In genomic region chr3:30105194-30105823, GRCm38 (mm10) we compare ENCODE assay signal across 8 mouse cellular contexts.
DNase-seq lines count a peak whose midpoint lies in the region; ATAC-seq and TF ChIP-seq lines count a peak whose summit lies in the region.

No protein-coding gene starts in this region.

- no peak for ATAC-seq in hindbrain, embryonic 12.5 days (ENCODE audit: low FRiP score)
- ATAC-seq in hindbrain, postnatal 0 days = no peak
- peak; percentile 43; the same call in 1 of the 2 replicates for ATAC-seq in heart, embryonic 14.5 days (ENCODE audit: insufficient number of reproducible peaks, insufficient read depth, low FRiP score, low read depth)

- H3K27ac ChIP-seq in hindbrain, embryonic 12.5 days = no peak overlapping the region; the same call in 1 of the 2 replicates
- no peak overlapping the region for H3K27ac ChIP-seq in hindbrain, postnatal 0 days
- peak overlapping the region; percentile 81 to 86 for H3K27ac ChIP-seq in heart, embryonic 14.5 days (replicated peaks in 1 of 2; ENCODE audit: control insufficient read depth in 1 of 2, insufficient read depth in 1 of 2, low read depth in 2 of 2, low read length in 2 of 2)

- no peak for DNase-seq in hindbrain, postnatal 0 days (ENCODE audit: low spot score)
- peak; percentile 55 to 60 for DNase-seq in kidney, postnatal 4 days
- DNase-seq in left cerebral cortex, adult 18-20 months (ENCODE audit: low spot score in 2 of 2) = no peak
- no peak for DNase-seq in testis, postnatal 10 days (ENCODE audit: low spot score)
- DNase-seq in left cerebral cortex, adult 9 months (ENCODE audit: low spot score in 2 of 2) = no peak

- H3K4me1 ChIP-seq in hindbrain, embryonic 12.5 days = no peaks in the 10 kb centered on the region
- H3K4me1 ChIP-seq in hindbrain, postnatal 0 days (ENCODE audit: insufficient read depth, low read length) = no peaks in the 10 kb centered on the region
- peaks cover 7% of the 10 kb centered on the region in 2 experiments; a peak in 3 of 4 replicates for H3K4me1 ChIP-seq in heart, embryonic 14.5 days (ENCODE audit: control insufficient read depth in 2 of 2, insufficient read depth in 2 of 2, low read length in 2 of 2)

- TF ChIP-seq CTCF in hindbrain, postnatal 0 days (IDR thresholded peaks at IDR 0.05; ENCODE audit: low read depth) = no peak

- no peak for TF ChIP-seq POLR2A in myocyte (IDR thresholded peaks at IDR 0.05; ENCODE audit: insufficient read length, low read depth)

- no peaks in the 10 kb centered on the region for H3K79me2 ChIP-seq in myocyte (ENCODE audit: control insufficient read depth, insufficient read depth)

- no peaks in the 10 kb centered on the region for H3K36me3 ChIP-seq in hindbrain, embryonic 12.5 days
- H3K36me3 ChIP-seq in hindbrain, postnatal 0 days (ENCODE audit: insufficient read depth, low read length) = no peaks in the 10 kb centered on the region
- no peaks in the 10 kb centered on the region for H3K36me3 ChIP-seq in heart, embryonic 14.5 days (ENCODE audit: control insufficient read depth, insufficient read depth, low read length)
- no peaks in the 10 kb centered on the region for H3K36me3 ChIP-seq in myocyte (ENCODE audit: control insufficient read depth, insufficient read depth)

- H3ac ChIP-seq in myocyte (ENCODE audit: control insufficient read depth, insufficient read length) = no peak overlapping the region

- no peaks in the 10 kb centered on the region for H3K27me3 ChIP-seq in hindbrain, embryonic 12.5 days
- H3K27me3 ChIP-seq in hindbrain, postnatal 0 days (ENCODE audit: insufficient read depth, low read length) = no peaks in the 10 kb centered on the region
- no peaks in the 10 kb centered on the region for H3K27me3 ChIP-seq in heart, embryonic 14.5 days (ENCODE audit: control insufficient read depth, insufficient read depth, low read length)
- H3K27me3 ChIP-seq in myocyte (ENCODE audit: control insufficient read depth, insufficient read depth, insufficient read length) = no peaks in the 10 kb centered on the region

- peak overlapping the region; percentile 21; the same call in 1 of the 2 replicates for H3K4me2 ChIP-seq in hindbrain, embryonic 12.5 days (replicated peaks)
- no peak overlapping the region for H3K4me2 ChIP-seq in hindbrain, postnatal 0 days (ENCODE audit: low read depth, low read length)
- peak overlapping the region; percentile 56 for H3K4me2 ChIP-seq in heart, embryonic 14.5 days (ENCODE audit: low read length)
- H3K4me2 ChIP-seq in myocyte (ENCODE audit: low read depth) = peak overlapping the region; percentile 87

- no peak overlapping the region for H3K9ac ChIP-seq in hindbrain, embryonic 12.5 days
- H3K9ac ChIP-seq in hindbrain, postnatal 0 days (replicated peaks; ENCODE audit: low read length) = no peak overlapping the region
- peak overlapping the region; percentile 38; the same call in 1 of the 2 replicates for H3K9ac ChIP-seq in heart, embryonic 14.5 days (ENCODE audit: low read length)

- WGBS in hindbrain, embryonic 12.5 days = 55% methylated on average over 15 of the region's 15 CpGs
- WGBS in hindbrain, postnatal 0 days = 65% methylated on average over 15 of the region's 15 CpGs
- 26% methylated on average over 15 of the region's 15 CpGs for WGBS in heart, embryonic 14.5 days

- no peak overlapping the region for H3K4me3 ChIP-seq in hindbrain, embryonic 12.5 days
- no peak overlapping the region for H3K4me3 ChIP-seq in hindbrain, postnatal 0 days (ENCODE audit: low read length)
- peak overlapping the region; percentile 16; a peak in 2 of 4 replicates for H3K4me3 ChIP-seq in heart, embryonic 14.5 days (ENCODE audit: control insufficient read depth in 1 of 2, insufficient read depth in 1 of 2, low read depth in 1 of 2, low read length in 2 of 2)
- peak overlapping the region; percentile 4 for H3K4me3 ChIP-seq in myocyte

- H3K9me3 ChIP-seq in hindbrain, embryonic 12.5 days (replicated peaks) = no peaks in the 10 kb centered on the region
- no peaks in the 10 kb centered on the region for H3K9me3 ChIP-seq in hindbrain, postnatal 0 days (ENCODE audit: low read length)
- no peaks in the 10 kb centered on the region for H3K9me3 ChIP-seq in heart, embryonic 14.5 days (ENCODE audit: control insufficient read depth, low read length)

TF ChIP-seq in myocyte, 11 proteins besides CTCF, POLR2A, EP300 and RAD21:
- TF ChIP-seq SRF (IDR thresholded peaks at IDR 0.05; ENCODE audit: control insufficient read depth, insufficient read length, low read depth) (no peak), CEBPB (IDR thresholded peaks at IDR 0.05; ENCODE audit: insufficient read depth, poor library complexity, severe bottlenecking) (peak; percentile 93), TCF12 (IDR thresholded peaks at IDR 0.05; ENCODE audit: insufficient read depth, poor library complexity, severe bottlenecking) (no peak), MAX (IDR thresholded peaks at IDR 0.05; ENCODE audit: low read depth) (peak; percentile 67), POLR2AphosphoS2 (IDR thresholded peaks at IDR 0.05; ENCODE audit: insufficient read length, low read depth) (no peak)

Comparison
In these comparisons a context has a peak if more than half of its experiments do, and no peak if none do; other contexts are left out.
1. H3K27ac ChIP-seq: peak in heart, embryonic 14.5 days (2 of 2); none in hindbrain, embryonic 12.5 days (single experiment) and hindbrain, postnatal 0 days (single experiment).
2. H3K4me3 ChIP-seq: peak in heart, embryonic 14.5 days (2 of 2) and myocyte (single experiment); none in hindbrain, embryonic 12.5 days (single experiment) and hindbrain, postnatal 0 days (single experiment).
3. DNase-seq: peak in kidney, postnatal 4 days (2 of 2); none in hindbrain, postnatal 0 days (single experiment), left cerebral cortex, adult 18-20 months (0 of 2), testis, postnatal 10 days (single experiment) and left cerebral cortex, adult 9 months (0 of 2).